Mouse (Mus musculus) intestine, embryonic 16.5 days (tissue): ENCODE data around the gene Lats1. TPM values are rescaled to one million over a fixed set of nuclear protein-coding genes. Genes with fewer than 3 reads are reported as not detected.
"Not testable (repeated sequence)": the region's sequence is repeated elsewhere in the genome, so short reads cannot be mapped to it uniquely, and the experiment has no call there.

ENCODE experiments used
- ATAC-seq: fragments of 200-750 bp; cut with Nextera tagmentation; 2 replicates; pipeline ENCODE4 v1.8.0; 2017; ENCODE audit warnings: moderate TSS enrichment, moderate library complexity
- H3K27ac ChIP-seq: fragments of 300-500 bp; sonication (generic); 2 replicates; pipeline ENCODE4 v1.5.1; 2014; ENCODE audit warnings: mild to moderate bottlenecking, low read length
- H3K27me3 ChIP-seq: fragments of 300-500 bp; sonication (generic); replicated peaks from 2 replicates; pipeline ENCODE4 v1.6.1; 2014; ENCODE audit warnings: low read length, control low read depth, mixed read lengths; ENCODE audit not compliant: control insufficient read depth, insufficient read depth
- H3K36me3 ChIP-seq: fragments of 300-500 bp; sonication (generic); 2 replicates; pipeline ENCODE4 v1.6.1; 2014; ENCODE audit warnings: low read length, control low read depth; ENCODE audit not compliant: control insufficient read depth, insufficient read depth
- H3K4me1 ChIP-seq: fragments of 300-500 bp; sonication (generic); 2 replicates; pipeline ENCODE4 v1.6.1; 2014; ENCODE audit warnings: low read length, control low read depth, mixed read lengths; ENCODE audit not compliant: control insufficient read depth, insufficient read depth
- H3K4me2 ChIP-seq: fragments of 300-500 bp; sonication (generic); 2 replicates; pipeline ENCODE4 v1.6.1; 2014; ENCODE audit warnings: low read depth, low read length, control low read depth
- H3K4me3 ChIP-seq: fragments of 300-500 bp; sonication (generic); 2 replicates; pipeline ENCODE4 v1.5.1; 2014; ENCODE audit warnings: mild to moderate bottlenecking, low read length
- H3K9ac ChIP-seq: fragments of 300-500 bp; sonication (generic); 2 replicates; pipeline ENCODE4 v1.6.1; 2014; ENCODE audit warnings: low read depth, low read length
- H3K9me3 ChIP-seq: fragments of 300-500 bp; sonication (generic); 2 replicates; pipeline ENCODE4 v1.6.1; 2016; ENCODE audit warnings: low read length, control low read depth; ENCODE audit not compliant: control insufficient read depth
- WGBS: fragments of 180-500 bp; shearing (Covaris S2); extraction: QIAGEN DNeasy Blood & Tissue Kit; methylation state at CpG from one replicate; pipeline ENCODE4 v1.1.7; 2014; 5-methylcytosine and 5-hydroxymethylcytosine counted together
- polyA plus RNA-seq: library from polyadenylated mRNA; unstranded; fragments of >200 nt; fragmentation: Nextera tagmentation; extraction: Ambion mirVana; gene quantifications from 2 replicates; pipeline ENCODE4 v1.2.1, GENCODE M21; 2015

The Lats1 gene
- polyA plus RNA-seq, 1 experiment from 2014 or later, result 5.7 TPM

DNA sequence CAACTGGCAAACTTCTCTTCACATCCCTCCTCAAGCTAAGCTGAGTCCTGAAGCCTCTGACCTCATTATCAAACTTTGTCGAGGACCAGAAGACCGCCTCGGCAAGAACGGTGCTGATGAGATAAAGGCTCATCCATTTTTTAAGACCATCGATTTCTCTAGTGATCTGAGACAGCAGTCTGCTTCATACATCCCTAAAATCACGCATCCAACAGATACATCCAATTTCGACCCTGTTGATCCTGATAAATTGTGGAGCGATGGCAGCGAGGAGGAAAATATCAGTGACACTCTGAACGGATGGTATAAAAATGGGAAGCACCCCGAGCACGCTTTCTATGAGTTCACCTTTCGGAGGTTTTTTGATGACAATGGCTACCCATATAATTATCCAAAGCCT is 31.5 kb downstream of the Lats1 start:
- Histone ChIP-seq H3K27me3 (no peaks in the 10 kb centered on the region), H3K27ac (no peak overlapping the region), H3K4me3 (no peak overlapping the region), H3K9ac (no peak overlapping the region), H3K4me1 (no peaks in the 10 kb centered on the region), H3K9me3 (no peaks in the 10 kb centered on the region), H3K4me2 (no peak overlapping the region), H3K36me3 (peaks cover 18% of the 10 kb centered on the region; the same call in 1 of the 2 replicates)
- ATAC-seq, result no peak
- WGBS, result 94% methylated on average over 13 of the region's 13 CpGs

DNA sequence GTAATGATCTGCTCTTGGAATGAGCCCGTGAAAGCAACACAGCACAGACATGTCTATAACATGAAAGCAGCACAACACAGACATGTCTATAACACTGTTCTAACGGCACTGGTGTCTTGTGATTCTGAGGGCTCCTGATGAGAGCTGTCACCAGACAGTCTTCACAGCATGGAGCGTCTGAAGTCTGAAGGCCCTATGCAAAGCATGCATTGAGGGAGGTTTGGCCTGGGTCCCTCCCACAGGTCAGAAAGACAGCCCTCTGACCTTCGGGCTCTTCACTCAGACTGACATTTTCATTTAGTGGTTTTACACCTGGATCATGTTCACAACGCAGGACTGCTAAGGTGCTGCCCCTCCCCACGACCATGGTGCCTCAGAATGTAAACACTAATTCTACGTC is 34.0 kb downstream of the Lats1 start:
- no peaks in the 10 kb centered on the region for H3K4me1 ChIP-seq
- H3K36me3 ChIP-seq, result peaks cover 15% of the 10 kb centered on the region; the same call in 1 of the 2 replicates

DNA sequence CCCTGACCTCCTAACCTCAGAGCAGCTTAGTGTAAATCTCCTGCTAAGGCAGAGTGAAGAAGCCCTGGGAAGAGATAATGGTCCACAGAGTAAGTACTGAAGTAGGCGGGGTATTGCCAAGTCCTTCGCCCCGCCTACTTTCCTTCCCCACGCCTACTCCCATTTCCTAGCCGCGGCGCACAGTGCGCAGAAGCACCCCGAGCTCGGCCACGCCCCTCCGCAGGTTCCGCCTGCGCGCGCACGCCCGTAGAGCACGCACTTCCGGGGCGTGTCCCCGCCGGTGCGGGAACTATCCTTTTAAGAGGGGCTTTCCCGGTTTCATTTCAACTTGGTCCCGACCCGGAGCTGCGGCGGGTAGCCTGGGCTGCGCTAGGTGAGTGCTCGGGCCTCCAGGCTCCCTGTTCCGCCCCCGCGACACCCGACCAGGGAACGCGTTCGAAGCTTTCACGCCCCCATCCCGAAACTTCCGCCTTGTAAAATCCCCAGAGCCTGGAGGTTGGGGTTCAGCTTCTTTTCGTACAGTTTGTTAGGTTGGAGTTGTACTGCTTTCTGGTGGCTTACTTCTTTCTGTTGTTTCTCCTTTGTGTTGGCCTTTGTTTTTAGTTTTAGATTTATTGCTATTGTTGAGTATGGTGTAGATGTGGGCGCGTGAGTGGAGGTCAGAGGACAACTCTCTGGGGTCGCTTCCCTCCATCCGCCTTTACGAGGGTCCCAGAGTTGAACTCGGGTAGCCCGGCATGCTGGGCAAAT is 44.9 kb downstream of the Lats1 start, which contains the start of gene Katna1:
Gene Katna1 (plus strand): TSS at position 250 of the 750 bp plus-strand sequence.
- under 1% methylated on average over 49 of the region's 49 CpGs for WGBS
- Histone ChIP-seq H3K9me3 (no peaks in the 10 kb centered on the region), H3K9ac (peak within 1 kb of the TSS; percentile 78), H3K4me1 (0 out of 2 replicates have a peak, but pooled peaks cover 5% of the 10 kb centered on the region), H3K36me3 (0 out of 2 replicates have a peak, but pooled peaks cover 3% of the 10 kb centered on the region), H3K4me3 (peak within 1 kb of the TSS; percentile 84), H3K27ac (peak within 1 kb of the TSS; percentile 73), H3K4me2 (peak within 1 kb of the TSS; percentile 78), H3K27me3 (no peaks in the 10 kb centered on the region)
- peak; percentile 99 for ATAC-seq

More for the DNA sequence above, 34.0 kb downstream of the Lats1 start:
- 69% methylated on average over 7 of the region's 7 CpGs for WGBS
- no peak overlapping the region for H3K4me2 ChIP-seq
- no peaks in the 10 kb centered on the region for H3K27me3 ChIP-seq
- H3K27ac ChIP-seq, result no peak overlapping the region
- no peak overlapping the region for H3K9ac ChIP-seq
- H3K9me3 ChIP-seq, result no peaks in the 10 kb centered on the region
- no peak overlapping the region for H3K4me3 ChIP-seq
- no peak for ATAC-seq

DNA sequence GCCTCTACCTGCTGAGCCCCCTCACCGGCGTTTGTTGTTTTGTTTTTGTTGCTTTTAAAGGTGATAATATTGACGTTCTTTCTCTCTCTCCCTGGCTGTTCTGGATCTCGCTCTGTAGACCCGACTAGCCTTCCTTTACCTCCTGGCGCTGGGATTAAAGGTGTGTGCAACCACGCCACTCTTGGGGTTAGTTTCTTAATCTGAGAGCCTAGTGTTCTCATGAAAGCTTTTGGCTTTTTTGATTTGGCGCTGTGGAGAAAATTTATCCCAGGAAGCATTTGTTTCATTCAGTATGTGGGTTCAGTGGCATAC is 45.4 kb downstream of the Lats1 start:
- Histone ChIP-seq H3K9me3 (no peaks in the 10 kb centered on the region), H3K4me2 (peak overlapping the region; percentile 78), H3K9ac (peak overlapping the region; percentile 78), H3K27ac (peak overlapping the region; percentile 73), H3K36me3 (0 out of 2 replicates have a peak, but pooled peaks cover 3% of the 10 kb centered on the region), H3K4me3 (peak overlapping the region; percentile 84), H3K4me1 (0 out of 2 replicates have a peak, but pooled peaks cover 5% of the 10 kb centered on the region), H3K27me3 (no peaks in the 10 kb centered on the region)
- 0 out of 2 replicates have a peak, but pooled peaks have one; percentile 7 for ATAC-seq
- WGBS, result 0% methylated on average over 8 of the region's 8 CpGs

DNA sequence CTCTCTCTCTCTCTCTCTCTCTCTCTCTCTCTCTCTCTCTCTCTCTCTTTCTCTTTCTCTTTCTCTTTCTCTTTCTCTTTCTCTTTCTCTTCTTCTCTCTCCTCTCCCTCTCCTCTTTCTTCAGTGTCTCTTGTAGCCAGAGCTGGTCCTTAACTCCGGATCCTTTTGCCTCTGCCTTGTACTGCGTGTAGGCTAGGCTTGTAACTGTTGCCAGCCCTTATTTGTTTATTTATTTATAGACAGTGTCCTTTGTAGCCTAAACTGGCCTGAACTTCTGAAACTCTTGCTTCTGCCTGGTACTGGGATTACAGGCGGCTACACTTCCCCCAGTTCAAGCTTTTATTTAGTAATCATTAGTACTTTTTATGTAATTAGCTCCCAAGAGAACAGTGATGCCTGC is 46.0 kb downstream of the Lats1 start:
- H3K36me3 ChIP-seq, result 0 out of 2 replicates have a peak, but pooled peaks cover 3% of the 10 kb centered on the region
- peak overlapping the region; percentile 78 for H3K4me2 ChIP-seq
- peak overlapping the region; percentile 29 for H3K4me3 ChIP-seq
- H3K27ac ChIP-seq, result no peak overlapping the region
- ATAC-seq, result no peak
- no peaks in the 10 kb centered on the region for H3K9me3 ChIP-seq
- 0 out of 2 replicates have a peak, but pooled peaks cover 5% of the 10 kb centered on the region for H3K4me1 ChIP-seq
- no peaks in the 10 kb centered on the region for H3K27me3 ChIP-seq
- H3K9ac ChIP-seq, result peak overlapping the region; percentile 48
- 14% methylated on average over 3 of the region's 3 CpGs for WGBS

DNA sequence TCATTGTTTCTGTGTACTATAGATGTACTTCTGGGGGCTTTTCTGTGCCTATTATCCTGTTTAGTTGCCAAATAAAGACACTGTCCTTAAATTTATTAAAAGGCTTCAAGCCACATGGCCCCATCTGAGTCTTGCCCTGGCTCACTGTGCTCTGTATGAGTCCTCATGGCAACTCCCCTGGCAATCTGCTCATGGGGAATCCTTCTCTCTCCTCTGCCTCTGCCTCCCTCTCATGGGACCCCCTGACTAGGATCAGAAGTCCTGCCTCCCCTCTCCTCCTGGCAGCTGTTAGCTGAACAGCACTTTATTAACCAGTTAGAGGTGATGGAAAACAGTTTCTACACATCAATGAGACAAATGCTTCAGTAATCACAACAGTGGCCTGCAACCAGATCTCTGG is 50.6 kb downstream of the Lats1 start:
- Histone ChIP-seq H3K9ac (no peak overlapping the region), H3K9me3 (no peaks in the 10 kb centered on the region), H3K4me1 (0 out of 2 replicates have a peak, but pooled peaks cover 5% of the 10 kb centered on the region), H3K27me3 (no peaks in the 10 kb centered on the region), H3K36me3 (0 out of 2 replicates have a peak, but pooled peaks cover 3% of the 10 kb centered on the region), H3K27ac (no peak overlapping the region), H3K4me3 (no peak overlapping the region), H3K4me2 (no peak overlapping the region)
- no peak for ATAC-seq

DNA sequence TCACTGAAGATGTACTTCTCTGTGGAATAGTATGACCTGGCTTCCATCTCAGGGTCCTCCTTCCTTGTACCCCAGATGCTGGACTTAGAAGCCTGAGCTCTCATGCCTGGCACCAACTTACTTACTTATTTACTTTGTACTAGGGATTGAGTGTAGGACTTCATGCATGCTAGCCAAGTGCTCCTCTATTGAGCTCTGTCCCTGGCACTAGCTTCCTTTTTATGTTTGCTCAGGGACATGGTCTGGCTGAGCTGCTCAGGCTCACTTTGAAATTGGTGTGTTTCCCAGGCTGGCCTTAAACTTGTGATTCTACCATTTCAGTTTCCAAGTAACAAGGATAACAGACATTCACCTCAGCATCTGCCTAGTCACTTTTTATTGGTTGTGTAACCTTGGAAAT is 56.1 kb downstream of the Lats1 start:
- ATAC-seq, result no peak
- Histone ChIP-seq H3K9me3 (no peaks in the 10 kb centered on the region), H3K27me3 (no peaks in the 10 kb centered on the region), H3K9ac (no peak overlapping the region), H3K36me3 (no peaks in the 10 kb centered on the region), H3K4me2 (no peak overlapping the region), H3K4me3 (no peak overlapping the region), H3K27ac (no peak overlapping the region), H3K4me1 (no peaks in the 10 kb centered on the region)

DNA sequence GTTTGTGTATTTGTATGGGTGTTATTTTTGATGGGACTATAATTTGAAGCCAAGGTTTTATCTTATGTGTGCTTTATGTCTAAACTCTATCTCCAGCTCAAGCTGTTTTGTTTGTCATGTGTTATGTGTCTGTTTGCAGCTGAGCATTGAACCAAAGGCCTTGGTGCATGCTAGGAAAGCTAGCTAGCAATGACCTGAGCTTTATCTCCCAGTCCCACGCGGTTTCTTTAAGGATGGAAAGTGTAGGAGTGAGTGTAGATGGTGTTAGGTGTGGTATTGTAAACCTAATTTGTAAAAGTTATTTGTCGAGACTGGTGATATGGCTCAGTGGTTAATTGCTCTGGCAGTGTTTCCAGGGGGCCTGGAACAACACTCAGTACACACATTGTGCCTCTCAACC is 56.9 kb downstream of the Lats1 start:
- H3K4me1 ChIP-seq, result no peaks in the 10 kb centered on the region
- no peak overlapping the region for H3K4me2 ChIP-seq
- no peaks in the 10 kb centered on the region for H3K36me3 ChIP-seq
- no peak overlapping the region for H3K9ac ChIP-seq
- no peak for ATAC-seq
- H3K27me3 ChIP-seq, result no peaks in the 10 kb centered on the region
- H3K4me3 ChIP-seq, result no peak overlapping the region
- no peak overlapping the region for H3K27ac ChIP-seq
- 52% methylated on average over 3 of the region's 3 CpGs for WGBS
- H3K9me3 ChIP-seq, result no peaks in the 10 kb centered on the region

DNA sequence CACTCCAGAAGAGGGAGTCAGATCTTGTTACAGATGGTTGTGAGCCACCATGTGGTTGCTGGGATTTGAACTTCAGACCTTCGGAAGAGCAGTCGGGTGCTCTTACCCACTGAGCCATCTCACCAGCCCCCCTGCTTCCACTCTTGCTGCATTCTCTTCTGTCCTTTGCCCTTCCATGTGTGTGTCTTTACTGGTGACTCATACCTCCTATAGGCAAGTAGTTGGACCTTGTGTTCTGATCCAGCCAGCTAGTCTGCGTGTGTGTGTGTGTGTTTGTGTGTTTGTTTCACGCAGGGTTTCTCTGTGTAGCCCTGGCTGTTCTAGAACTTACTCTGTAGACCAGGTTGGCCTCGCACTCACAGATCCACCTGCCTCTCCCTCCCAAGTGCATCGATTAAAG is 64.5 kb downstream of the Lats1 start:
- H3K4me3 ChIP-seq, H3K4me1 ChIP-seq, H3K9me3 ChIP-seq, H3K27ac ChIP-seq, H3K9ac ChIP-seq, H3K4me2 ChIP-seq, H3K27me3 ChIP-seq: not testable (repeated sequence)
- WGBS, result 96% methylated on average over 6 of the region's 6 CpGs
- peaks cover 16% of the 10 kb centered on the region for H3K36me3 ChIP-seq
- 0 out of 2 replicates have a peak, but pooled peaks have one; percentile 42 for ATAC-seq
